Mouse (Mus musculus) large intestine, adult 2 months (tissue): ENCODE data around the gene Adprh. TPM values are rescaled to one million over a fixed set of nuclear protein-coding genes. Genes with fewer than 3 reads are reported as not detected.

Source experiments
- DNase-seq: peaks from one replicate; pipeline ENCODE4 v3.0.0-alpha.2; 2012; ENCODE audit warnings: low read depth, low spot score
- WGBS: fragments of 180-500 bp; shearing (Covaris S2); methylation state at CpG from one replicate; pipeline ENCODE4 v1.1.7; 2018; 5-methylcytosine and 5-hydroxymethylcytosine counted together
- polyA plus RNA-seq: library from polyadenylated mRNA; depleted of rRNA; stranded (reverse); fragments of >200 nt; gene quantifications from 2 replicates; pipeline ENCODE4 v1.2.3, GENCODE M21; 2012

Gene Adprh
- polyA plus RNA-seq, 1 experiment = 16.9 TPM

DNA sequence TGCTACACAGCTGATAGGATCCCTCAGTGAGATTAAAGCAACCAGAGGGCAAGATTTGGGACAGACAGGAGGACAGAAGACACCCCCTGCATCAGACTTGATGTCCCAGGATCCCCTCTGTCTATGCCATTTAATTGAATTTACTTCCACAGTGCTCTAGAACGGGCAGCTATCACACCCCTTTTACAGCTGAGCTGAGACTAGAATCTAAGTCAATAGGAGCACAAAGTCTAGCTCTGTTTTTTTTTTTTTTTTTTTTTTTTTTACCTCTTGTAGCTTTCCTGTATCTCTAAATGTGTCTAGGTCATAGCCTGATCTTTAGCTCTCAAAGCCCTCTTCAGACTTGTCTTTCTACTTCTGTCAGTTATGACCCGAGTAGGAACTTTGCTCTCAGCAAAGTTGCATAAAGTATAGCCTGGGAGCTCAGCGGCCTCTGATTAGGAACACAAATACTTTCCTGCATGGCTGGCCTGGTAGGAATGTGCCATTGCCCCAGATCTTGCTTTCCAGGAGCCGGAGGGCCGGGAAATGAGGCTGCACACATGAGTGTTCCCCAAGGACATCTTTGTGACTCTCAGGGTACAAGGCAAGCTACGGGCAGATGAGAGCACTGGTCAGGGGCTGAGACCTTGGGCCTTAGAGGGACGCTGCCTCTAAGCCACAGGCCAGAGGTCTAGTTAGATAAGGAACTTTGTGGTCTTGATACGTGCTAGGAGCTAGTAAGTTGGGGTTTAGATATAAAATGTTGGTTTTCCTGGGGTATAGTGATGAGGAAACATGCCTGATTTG is 15.6 kb upstream of the Adprh start:
- DNase-seq = no peak
- WGBS = 80% methylated on average over 8 of the region's 8 CpGs

DNA sequence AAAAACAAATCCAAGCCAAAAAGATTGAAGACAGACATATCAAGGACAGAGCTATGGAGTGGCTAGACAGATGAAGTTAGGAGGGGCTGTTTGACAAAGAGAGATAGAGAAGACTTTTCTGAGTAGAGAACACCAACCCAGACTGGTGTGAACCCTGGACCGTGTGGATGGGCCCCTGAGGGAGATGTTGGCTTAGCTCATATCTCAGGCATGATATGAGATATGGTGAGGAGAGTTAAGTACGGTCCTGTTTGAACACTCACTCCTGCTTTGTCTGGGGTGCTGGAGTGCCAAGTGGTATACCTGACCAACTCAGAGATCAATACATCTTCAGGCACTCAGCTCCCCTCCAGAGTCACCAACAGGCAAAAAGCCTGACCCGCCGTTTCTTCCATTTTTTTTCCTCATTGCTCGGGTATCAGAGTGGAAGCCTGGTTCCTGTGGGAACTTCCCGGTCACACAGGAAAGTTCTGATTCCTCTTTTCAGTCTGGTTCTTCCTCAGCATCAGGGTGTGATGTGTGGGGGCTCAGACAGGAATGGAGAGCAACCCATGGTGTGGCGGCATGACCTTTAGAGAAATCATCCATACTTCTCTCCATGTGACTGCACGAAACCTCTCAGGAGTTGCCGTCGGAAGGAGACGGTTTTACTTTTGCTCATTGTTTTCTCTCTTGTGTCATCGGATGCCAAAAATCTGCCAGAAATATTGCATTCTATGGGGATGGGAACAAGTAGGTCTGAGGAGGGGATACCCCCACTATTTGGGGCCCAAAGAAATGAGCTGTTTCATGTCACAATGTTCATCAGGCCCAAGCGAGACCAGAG is 14.8 kb upstream of the Adprh start:
- no peak for DNase-seq
- WGBS = 84% methylated on average over 13 of the region's 13 CpGs

- no peak for DNase-seq
- whole genome bisulfite sequencing = 63% methylated on average over 4 of the region's 4 CpGs
These were observed 13.6 kb upstream of the Adprh start for GRCm38 (mm10) chr16:38466089-38466488.

DNA sequence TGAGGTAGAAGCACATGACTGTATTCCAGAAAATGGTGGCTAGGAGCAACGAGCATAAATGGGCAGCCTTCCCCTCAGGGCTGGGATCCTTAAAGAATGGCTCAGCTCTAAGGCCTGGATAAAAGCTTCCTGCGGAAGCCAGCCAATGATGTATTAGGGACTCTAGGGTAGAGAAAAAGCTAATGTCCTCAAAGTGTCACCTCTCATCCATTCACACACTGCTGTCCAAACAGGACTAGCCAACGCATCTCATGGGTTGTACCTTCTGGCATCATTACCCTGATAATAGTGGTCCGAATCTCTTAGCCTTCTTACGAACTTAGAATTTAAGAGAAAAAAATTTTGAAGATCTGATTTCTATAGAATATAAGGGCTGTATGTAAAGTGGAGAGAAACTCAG is 10.8 kb upstream of the Adprh start:
- 87% methylated on average over 5 of the region's 5 CpGs for WGBS

DNA sequence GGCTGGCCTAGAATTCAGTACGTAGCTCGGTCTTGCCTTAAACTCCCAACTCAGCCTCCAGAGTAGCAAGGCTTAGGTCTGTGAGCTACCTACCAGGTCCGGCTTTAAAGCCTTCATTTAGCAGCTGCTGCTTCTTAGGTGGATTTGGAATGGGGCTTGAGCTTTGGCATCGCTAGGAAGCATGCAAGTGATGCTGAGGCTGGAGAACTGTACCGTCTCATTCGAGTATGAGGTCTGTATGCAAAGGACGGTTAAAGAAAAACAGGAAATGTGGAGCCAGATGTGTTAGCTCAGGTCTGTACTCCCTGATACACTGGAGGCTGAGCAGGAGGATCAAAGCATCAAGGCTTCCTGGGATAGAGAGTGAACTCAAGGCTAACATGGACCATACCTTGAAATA is 9.7 kb upstream of the Adprh start:
- WGBS = 84% methylated on average over 7 of the region's 7 CpGs
- no peak for DNase-seq

More for the DNA sequence above, 10.8 kb upstream of the Adprh start:
- DNase-seq = no peak

- DNase-seq = no peak
- WGBS = 76% methylated on average over 8 of the region's 8 CpGs
These were observed 9.2 kb upstream of the Adprh start for GRCm38 (mm10) chr16:38461749-38462148.

DNA sequence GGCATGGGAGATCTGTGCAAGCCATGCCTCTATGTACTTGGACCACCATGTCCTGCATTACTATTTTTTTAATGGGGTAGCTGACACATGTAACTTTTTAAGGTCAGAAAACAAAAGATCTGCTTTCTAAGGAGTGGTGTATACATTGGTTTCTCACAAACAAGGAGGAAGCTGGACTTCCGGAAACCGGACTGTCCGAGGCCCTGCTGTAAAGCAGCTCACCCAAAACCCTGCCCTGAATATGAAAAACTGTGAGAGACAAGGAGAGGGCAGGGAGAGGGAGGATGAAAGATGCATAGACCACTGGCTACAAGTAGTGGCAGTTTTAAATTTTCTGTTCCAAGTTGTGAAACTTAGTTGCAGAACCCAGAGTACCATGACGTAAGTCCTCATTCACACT is 7.5 kb upstream of the Adprh start:
- no peak for DNase-seq
- 90% methylated on average over 4 of the region's 4 CpGs for WGBS

- WGBS = 51% methylated on average over 6 of the region's 6 CpGs
- no peak for DNase-seq
These were observed 6.2 kb upstream of the Adprh start for GRCm38 (mm10) chr16:38458600-38459280.

GRCm38 (mm10) chr16:38456812-38457567 is 4.5 kb upstream of the Adprh start:
- 59% methylated on average over 11 of the region's 11 CpGs for WGBS
- no peak for DNase-seq

GRCm38 (mm10) chr16:38455511-38456418 is 3.3 kb upstream of the Adprh start, which contains the start of gene Cd80:
TSS of gene Cd80 (plus strand) at chr16:38455561.
- no peak for DNase-seq
- 72% methylated on average over 17 of the region's 17 CpGs for WGBS

- DNase-seq = no peak
- whole genome bisulfite sequencing = 75% methylated on average over 11 of the region's 11 CpGs
These were observed 2.2 kb upstream of the Adprh start for GRCm38 (mm10) chr16:38454533-38455254.

DNA sequence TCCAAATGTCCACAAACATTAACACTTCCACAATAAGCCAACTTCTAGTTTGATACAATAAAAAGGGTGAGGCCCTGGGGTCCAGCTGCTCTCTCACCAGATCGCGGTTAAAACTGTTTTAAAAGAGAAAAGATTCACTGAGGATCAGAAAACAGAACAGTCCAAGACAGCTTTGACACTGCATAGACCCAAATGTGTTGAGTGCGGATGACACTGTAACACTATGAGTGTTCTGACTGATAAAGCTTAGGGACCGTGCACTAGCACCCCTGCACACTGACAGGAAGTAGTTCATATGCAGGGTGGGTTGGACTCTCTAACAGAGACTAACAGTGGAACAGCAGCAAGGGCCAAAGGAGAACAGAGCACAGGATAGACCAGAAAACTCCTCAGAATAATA is 1.4 kb upstream of the Adprh start:
- WGBS = 91% methylated on average over 4 of the region's 4 CpGs
- DNase-seq = no peak

GRCm38 (mm10) chr16:38453203-38453553 is 675 bp upstream of the Adprh start:
- DNase-seq = no peak
- WGBS = 30% methylated on average over 3 of the region's 3 CpGs

DNA sequence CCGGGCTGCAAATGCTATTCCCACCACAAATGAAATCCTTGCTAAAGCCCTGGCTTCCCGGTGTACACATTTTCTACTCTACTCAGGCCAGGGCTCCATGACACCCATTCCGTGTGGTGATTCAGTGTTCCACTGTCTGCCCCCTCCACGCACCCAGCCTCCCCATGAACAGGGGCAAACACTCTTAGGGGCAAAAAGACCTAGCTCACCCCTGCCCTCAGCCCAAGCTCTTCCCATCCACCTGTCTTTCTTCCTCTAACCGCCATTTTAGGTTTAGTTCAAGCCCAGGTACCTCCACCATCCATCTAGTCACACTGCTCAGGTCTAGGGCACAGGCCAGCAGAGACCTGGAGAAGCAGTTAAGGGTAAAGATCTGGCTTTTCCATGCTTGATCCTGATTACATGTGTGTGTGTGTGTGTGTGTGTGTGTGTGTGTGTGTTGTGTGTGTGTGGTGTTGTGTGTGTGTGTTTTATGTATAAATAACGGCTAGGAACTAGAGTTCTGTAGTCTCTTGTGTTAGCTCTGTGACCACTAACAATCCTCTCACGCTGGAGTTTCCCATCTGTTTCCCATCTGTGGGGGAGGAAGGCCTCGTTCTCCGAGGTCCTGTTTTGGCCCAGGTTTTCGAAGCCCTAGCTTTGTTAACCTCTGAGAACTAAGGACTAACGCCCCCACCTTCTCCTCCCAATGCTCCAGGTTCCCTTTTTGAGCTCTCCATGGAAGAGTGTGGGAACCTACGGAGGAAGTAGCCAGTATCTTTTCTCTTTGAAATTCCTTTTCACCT is 890 bp downstream of the Adprh start:
- 39% methylated on average over 12 of the region's 12 CpGs for WGBS
- no peak for DNase-seq

- 90% methylated on average over 7 of the region's 7 CpGs for WGBS
- DNase-seq = no peak
These were observed 1.8 kb downstream of the Adprh start for GRCm38 (mm10) chr16:38450707-38451106.

DNA sequence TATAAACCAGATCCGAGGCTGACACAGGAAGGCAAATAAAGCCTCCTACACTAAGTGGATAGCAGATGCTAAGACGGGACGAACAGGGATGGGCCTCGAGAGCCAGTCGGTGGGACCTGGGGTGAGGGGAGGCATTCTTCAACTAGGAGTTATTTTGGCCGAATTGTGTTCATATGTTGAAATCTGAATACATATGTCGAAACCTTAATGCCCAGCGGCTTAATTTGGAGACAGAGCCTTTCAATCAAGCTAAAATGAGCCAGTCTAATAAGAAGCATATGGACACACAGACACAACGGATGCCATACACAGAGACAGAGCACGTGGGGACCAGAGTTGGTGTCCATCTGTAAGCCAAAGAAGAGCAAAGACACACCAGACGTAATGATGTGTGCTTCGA is 4.0 kb downstream of the Adprh start:
- DNase-seq = no peak
- 92% methylated on average over 12 of the region's 12 CpGs for WGBS

DNA sequence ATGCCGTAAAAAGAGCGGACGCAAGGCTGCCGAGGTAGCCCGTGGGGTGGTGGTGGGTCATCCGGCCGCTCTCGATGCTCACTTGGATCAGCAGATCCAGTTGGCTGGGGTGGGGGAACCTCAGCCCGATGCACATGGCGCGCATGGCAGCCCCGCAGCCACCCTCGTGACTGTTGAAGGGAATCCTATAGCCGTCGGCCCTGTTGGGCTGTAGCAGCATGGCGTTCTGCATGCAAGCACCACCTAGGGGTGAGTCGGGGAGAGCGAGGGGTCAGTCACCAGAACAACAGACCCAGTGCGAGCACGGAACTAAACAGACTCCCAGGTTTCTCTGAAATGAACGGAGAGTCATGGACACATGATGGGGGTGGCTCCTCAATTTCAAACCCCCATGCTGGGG is 5.1 kb downstream of the Adprh start:
- WGBS = 97% methylated on average over 21 of the region's 21 CpGs
- DNase-seq = no peak
